ENCODE assay signal across 8 mouse cellular contexts in genomic region chr11:51635127-51635524, GRCm38 (mm10). TPM values are rescaled to one million over a fixed set of nuclear protein-coding genes. Genes with fewer than 3 reads are reported as not detected.
DNase-seq lines count a peak whose midpoint lies in the region; ATAC-seq and TF ChIP-seq lines count a peak whose summit lies in the region.

No protein-coding gene starts in this region.

- H3K4me3 ChIP-seq in liver, adult 2 months (ENCODE audit: insufficient read depth, low read depth, low read length), result peak overlapping the region; percentile 80
- H3K4me3 ChIP-seq in embryonic facial prominence, embryonic 12.5 days, result peak overlapping the region; percentile 81
- H3K4me3 ChIP-seq in intestine, embryonic 15.5 days (replicated peaks), result peak overlapping the region; percentile 66
- H3K4me3 ChIP-seq in myocyte, result peak overlapping the region; percentile 58

- H3K9ac ChIP-seq in liver, adult 2 months (ENCODE audit: low read depth, low read length), result peak overlapping the region; percentile 69
- H3K9ac ChIP-seq in embryonic facial prominence, embryonic 12.5 days, result peak overlapping the region; percentile 72
- peak overlapping the region; percentile 76 for H3K9ac ChIP-seq in intestine, embryonic 15.5 days

- peaks cover 9% of the 10 kb centered on the region; the same call in 1 of the 2 replicates for H3K79me2 ChIP-seq in liver, adult 2 months (ENCODE audit: control insufficient read depth, insufficient read depth, low read length)
- no peaks in the 10 kb centered on the region for H3K79me2 ChIP-seq in myocyte (ENCODE audit: control insufficient read depth, insufficient read depth)

- no peak for TF ChIP-seq CTCF in liver, adult 2 months (IDR thresholded peaks at IDR 0.05; ENCODE audit: low read depth, low read length)

- H3K27ac ChIP-seq in liver, adult 2 months (replicated peaks; ENCODE audit: insufficient read depth, low read depth, low read length), result peak overlapping the region; percentile 62
- peak overlapping the region; percentile 77; the same call in 1 of the 2 replicates for H3K27ac ChIP-seq in embryonic facial prominence, embryonic 12.5 days
- peak overlapping the region; percentile 83 for H3K27ac ChIP-seq in intestine, embryonic 15.5 days

- H3K4me1 ChIP-seq in liver, adult 2 months (ENCODE audit: control insufficient read depth, insufficient read depth, low read length), result peaks cover 6% of the 10 kb centered on the region
- H3K4me1 ChIP-seq in embryonic facial prominence, embryonic 12.5 days, result peaks cover 19% of the 10 kb centered on the region
- H3K4me1 ChIP-seq in intestine, embryonic 15.5 days (replicated peaks), result peaks cover 9% of the 10 kb centered on the region

- H3K27me3 ChIP-seq in liver, adult 2 months (ENCODE audit: control insufficient read depth, insufficient read depth, low read length), result no peaks in the 10 kb centered on the region
- H3K27me3 ChIP-seq in embryonic facial prominence, embryonic 12.5 days, result no peaks in the 10 kb centered on the region
- no peaks in the 10 kb centered on the region for H3K27me3 ChIP-seq in intestine, embryonic 15.5 days (replicated peaks)
- H3K27me3 ChIP-seq in myocyte (ENCODE audit: control insufficient read depth, insufficient read depth, insufficient read length), result no peaks in the 10 kb centered on the region

- peak overlapping the region; percentile 22 for H3ac ChIP-seq in myocyte (ENCODE audit: control insufficient read depth, insufficient read length)

- H3K9me3 ChIP-seq in embryonic facial prominence, embryonic 12.5 days, result no peaks in the 10 kb centered on the region
- no peaks in the 10 kb centered on the region for H3K9me3 ChIP-seq in intestine, embryonic 15.5 days

- DNase-seq in liver, adult 2 months (ENCODE audit: extremely low read depth, low read depth, low spot score), result no peak
- DNase-seq in liver, result no peak
- DNase-seq in cerebellum, postnatal 10 days, result no peak
- no peak for DNase-seq in gastrocnemius, postnatal 36 days

- intact Hi-C loops in gastrocnemius, postnatal 36 days (cut with DNase I), result no loop called here

- no peak for ATAC-seq in embryonic facial prominence, embryonic 12.5 days (ENCODE audit: insufficient number of reproducible peaks, insufficient read depth, low FRiP score, low TSS enrichment)
- no peak; the same call in 1 of the 2 replicates for ATAC-seq in intestine, embryonic 15.5 days
- ATAC-seq in monocyte, adult 5-6 weeks (replicated peaks; ENCODE audit: insufficient number of reproducible peaks, low FRiP score, low TSS enrichment, poor library complexity, severe bottlenecking), result no peak

- H3K4me2 ChIP-seq in embryonic facial prominence, embryonic 12.5 days (replicated peaks), result peak overlapping the region; percentile 80
- H3K4me2 ChIP-seq in intestine, embryonic 15.5 days (replicated peaks), result peak overlapping the region; percentile 76
- H3K4me2 ChIP-seq in myocyte (ENCODE audit: low read depth), result peak overlapping the region; percentile 91

- WGBS in liver, adult 2 months, result 5% methylated on average over 6 of the region's 6 CpGs
- WGBS in embryonic facial prominence, embryonic 12.5 days, result 20% methylated on average over 6 of the region's 6 CpGs
- WGBS in intestine, embryonic 15.5 days, result 12% methylated on average over 6 of the region's 6 CpGs

- no peak for TF ChIP-seq POLR2A in liver, adult 2 months (IDR thresholded peaks at IDR 0.05; ENCODE audit: extremely low read depth, insufficient read depth, low read length)
- no peak for TF ChIP-seq POLR2A in myocyte (IDR thresholded peaks at IDR 0.05; ENCODE audit: insufficient read length, low read depth)

- H3K36me3 ChIP-seq in liver, adult 2 months (ENCODE audit: control insufficient read depth, insufficient read depth, low read length), result no peaks in the 10 kb centered on the region
- no peaks in the 10 kb centered on the region for H3K36me3 ChIP-seq in embryonic facial prominence, embryonic 12.5 days
- H3K36me3 ChIP-seq in intestine, embryonic 15.5 days, result no peaks in the 10 kb centered on the region; the same call in 1 of the 2 replicates
- no peaks in the 10 kb centered on the region for H3K36me3 ChIP-seq in myocyte (ENCODE audit: control insufficient read depth, insufficient read depth)

TF ChIP-seq in myocyte, 11 proteins besides CTCF, POLR2A, EP300 and RAD21:
- TF ChIP-seq REST (IDR thresholded peaks at IDR 0.05; ENCODE audit: insufficient read depth, insufficient read length) (no peak), POLR2AphosphoS2 (IDR thresholded peaks at IDR 0.05; ENCODE audit: insufficient read length, low read depth) (no peak), TCF12 (IDR thresholded peaks at IDR 0.05; ENCODE audit: insufficient read depth, poor library complexity, severe bottlenecking) (no peak), MAX (IDR thresholded peaks at IDR 0.05; ENCODE audit: low read depth) (no peak), TCF3 (IDR thresholded peaks at IDR 0.05; ENCODE audit: insufficient read length, low read depth) (no peak), SRF (IDR thresholded peaks at IDR 0.05; ENCODE audit: control insufficient read depth, insufficient read length, low read depth) (no peak), USF1 (IDR thresholded peaks at IDR 0.05; ENCODE audit: low read depth) (no peak), E2F4 (IDR thresholded peaks at IDR 0.05; ENCODE audit: insufficient read depth) (no peak), CEBPB (IDR thresholded peaks at IDR 0.05; ENCODE audit: insufficient read depth, poor library complexity, severe bottlenecking) (no peak), MYOG (IDR thresholded peaks at IDR 0.05; ENCODE audit: control insufficient read depth in 1 of 3, insufficient read depth in 1 of 3, insufficient read length in 2 of 3, low read depth in 2 of 3) (no peak), MYOD1 (IDR thresholded peaks at IDR 0.05; ENCODE audit: control insufficient read depth in 1 of 3, insufficient read length in 2 of 3, low read depth in 2 of 3) (no peak)
TF ChIP-seq in myocyte: peak in this region for 0.

RNA-seq across cellular contexts. Expression of gene Rmnd5b, which starts 0.6 kb away (rescaled TPM):
- total RNA-seq in liver, adult 2 months (2014; rRNA removed), result 8.9 and 10.3 TPM in 2 replicates
- polyA plus RNA-seq in liver, adult 2 months (2012; rRNA removed), result 44.9 and 46.6 TPM in 2 replicates
- polyA plus RNA-seq in embryonic facial prominence, embryonic 12.5 days (2016; fragmentation: Nextera tagmentation; extraction: Ambion mirVana), result 43.7 and 47.6 TPM in 2 replicates
- polyA plus RNA-seq in intestine, embryonic 15.5 days (2015; fragmentation: Nextera tagmentation; extraction: Ambion mirVana), result 38.2 and 42.6 TPM in 2 replicates
- polyA plus RNA-seq in myocyte (2012; fragmentation: generic; extraction: Trizol), result 41.0 TPM
- total RNA-seq in gastrocnemius, postnatal 36 days (2021), result 10 to 100 TPM in 1 of 2 experiments, 1 to 10 TPM in 1; 8.5 to 12.1 TPM
- total RNA-seq in monocyte, adult 5-6 weeks (2017), result 10.3 to 23.0 TPM (median 13.5 TPM) in 3 replicates

RNA-seq across cellular contexts. Expression of gene N4bp3, which starts 15.5 kb away (rescaled TPM):
- total RNA-seq in liver, adult 2 months (2014; rRNA removed), result 1.6 and 2.4 TPM in 2 replicates
- 5.7 and 6.4 TPM in 2 replicates for polyA plus RNA-seq in liver, adult 2 months (2012; rRNA removed)
- 23.6 and 24.7 TPM in 2 replicates for polyA plus RNA-seq in embryonic facial prominence, embryonic 12.5 days (2016; fragmentation: Nextera tagmentation; extraction: Ambion mirVana)
- polyA plus RNA-seq in intestine, embryonic 15.5 days (2015; fragmentation: Nextera tagmentation; extraction: Ambion mirVana), result 17.6 and 18.1 TPM in 2 replicates
- polyA plus RNA-seq in myocyte (2012; fragmentation: generic; extraction: Trizol), result 16.3 TPM
- 1 to 10 TPM; 3.3 to 6.0 TPM for total RNA-seq in gastrocnemius, postnatal 36 days (2021)
- 1.4 to 6.3 TPM (median 3.3 TPM) in 3 replicates for total RNA-seq in monocyte, adult 5-6 weeks (2017)

RNA-seq across cellular contexts. Expression of gene Nhp2, which starts 15.6 kb away (rescaled TPM):
- total RNA-seq in liver, adult 2 months (2014; rRNA removed), result 26.4 and 29.4 TPM in 2 replicates
- polyA plus RNA-seq in liver, adult 2 months (2012; rRNA removed), result 31.4 and 33.8 TPM in 2 replicates
- 134 and 141 TPM in 2 replicates for polyA plus RNA-seq in embryonic facial prominence, embryonic 12.5 days (2016; fragmentation: Nextera tagmentation; extraction: Ambion mirVana)
- 172 and 184 TPM in 2 replicates for polyA plus RNA-seq in intestine, embryonic 15.5 days (2015; fragmentation: Nextera tagmentation; extraction: Ambion mirVana)
- polyA plus RNA-seq in myocyte (2012; fragmentation: generic; extraction: Trizol), result 137 TPM
- total RNA-seq in gastrocnemius, postnatal 36 days (2021), result 10 to 100 TPM; 21.0 to 24.7 TPM
- total RNA-seq in monocyte, adult 5-6 weeks (2017), result 25.0 to 37.2 TPM (median 27.0 TPM) in 3 replicates

RNA-seq across cellular contexts. Expression of gene D930048N14Rik, which starts 15.6 kb away (rescaled TPM):
- 1.3 and 1.7 TPM in 2 replicates for total RNA-seq in liver, adult 2 months (2014; rRNA removed)
- polyA plus RNA-seq in liver, adult 2 months (2012; rRNA removed), result 10.3 and 10.9 TPM in 2 replicates
- 2.3 and 2.5 TPM in 2 replicates for polyA plus RNA-seq in embryonic facial prominence, embryonic 12.5 days (2016; fragmentation: Nextera tagmentation; extraction: Ambion mirVana)
- polyA plus RNA-seq in intestine, embryonic 15.5 days (2015; fragmentation: Nextera tagmentation; extraction: Ambion mirVana), result 3.2 and 3.3 TPM in 2 replicates
- 0.25 TPM for polyA plus RNA-seq in myocyte (2012; fragmentation: generic; extraction: Trizol)
- total RNA-seq in gastrocnemius, postnatal 36 days (2021), result under 1 TPM; 0.18 to 0.30 TPM
- 0.43 to 2.0 TPM (median 0.57 TPM) in 3 replicates for total RNA-seq in monocyte, adult 5-6 weeks (2017)

RNA-seq across cellular contexts. Expression of gene Hnrnpab, which starts 28.5 kb away (rescaled TPM):
- total RNA-seq in liver, adult 2 months (2014; rRNA removed), result 96.9 and 104 TPM in 2 replicates
- polyA plus RNA-seq in liver, adult 2 months (2012; rRNA removed), result 103 and 105 TPM in 2 replicates
- 714 and 750 TPM in 2 replicates for polyA plus RNA-seq in embryonic facial prominence, embryonic 12.5 days (2016; fragmentation: Nextera tagmentation; extraction: Ambion mirVana)
- polyA plus RNA-seq in intestine, embryonic 15.5 days (2015; fragmentation: Nextera tagmentation; extraction: Ambion mirVana), result 381 and 414 TPM in 2 replicates
- polyA plus RNA-seq in myocyte (2012; fragmentation: generic; extraction: Trizol), result 371 TPM
- 100 to 1,000 TPM in 1 of 2 experiments, 10 to 100 TPM in 1; 93.4 to 103 TPM for total RNA-seq in gastrocnemius, postnatal 36 days (2021)
- total RNA-seq in monocyte, adult 5-6 weeks (2017), result 353 to 398 TPM (median 355 TPM) in 3 replicates
